Mouse (Mus musculus) intestine, embryonic 15.5 days (tissue): ENCODE measurements at regions not wholly inside any gene's neighbourhood (a gene's known extent, or its start where the extent isn't known, plus 50 kb on each side); places are given as distances from the start of the nearest gene placed in this dataset.

Source experiments
- ATAC-seq: fragments of 200-750 bp; cut with Nextera tagmentation; 2 replicates; pipeline ENCODE4 v1.8.0; 2017; ENCODE audit warnings: moderate TSS enrichment, moderate library complexity
- H3K27ac ChIP-seq: fragments of 300-500 bp; sonication (generic); 2 replicates; pipeline ENCODE4 v1.5.1; 2015; ENCODE audit warnings: mild to moderate bottlenecking, inconsistent platforms
- H3K27me3 ChIP-seq: fragments of 300-500 bp; sonication (generic); replicated peaks from 2 replicates; pipeline ENCODE4 v1.6.1; 2015; ENCODE audit warnings: inconsistent platforms
- H3K36me3 ChIP-seq: fragments of 300-500 bp; sonication (generic); 2 replicates; pipeline ENCODE4 v1.6.1; 2015; ENCODE audit warnings: inconsistent platforms
- H3K4me1 ChIP-seq: fragments of 300-500 bp; sonication (generic); replicated peaks from 2 replicates; pipeline ENCODE4 v1.6.1; 2015; ENCODE audit warnings: inconsistent platforms
- H3K4me2 ChIP-seq: fragments of 300-500 bp; sonication (generic); replicated peaks from 2 replicates; pipeline ENCODE4 v1.6.1; 2015; ENCODE audit warnings: mild to moderate bottlenecking, inconsistent platforms
- H3K4me3 ChIP-seq: fragments of 300-500 bp; sonication (generic); replicated peaks from 2 replicates; pipeline ENCODE4 v1.5.1; 2015; ENCODE audit warnings: inconsistent platforms
- H3K9ac ChIP-seq: fragments of 300-500 bp; sonication (generic); 2 replicates; pipeline ENCODE4 v1.6.1; 2015; ENCODE audit warnings: inconsistent platforms
- H3K9me3 ChIP-seq: fragments of 300-500 bp; sonication (generic); 2 replicates; pipeline ENCODE4 v1.6.1; 2016; ENCODE audit warnings: inconsistent platforms
- WGBS: fragments of 180-500 bp; shearing (Covaris S2); methylation state at CpG from one replicate; pipeline ENCODE4 v1.1.7; 2015; 5-methylcytosine and 5-hydroxymethylcytosine counted together

- Histone ChIP-seq H3K9me3 (no peaks in the 10 kb centered on the region), H3K4me2 (no peak overlapping the region), H3K27me3 (no peaks in the 10 kb centered on the region), H3K4me3 (no peak overlapping the region), H3K27ac (no peak overlapping the region), H3K36me3 (no peaks in the 10 kb centered on the region), H3K4me1 (no peaks in the 10 kb centered on the region), H3K9ac (no peak overlapping the region)
- ATAC-seq, result no peak
Observed at GRCm38 (mm10) chr1:40907813-40908212, 102.4 kb downstream of the Tmem182 start.

- no peak overlapping the region for H3K27ac ChIP-seq
- 63% methylated on average over 3 of the region's 3 CpGs for WGBS
Observed at GRCm38 (mm10) chr1:40913591-40913990, 108.2 kb downstream of the Tmem182 start.

GRCm38 (mm10) chr1:40924271-40924670 is 118.9 kb downstream of the Tmem182 start:
- no peak for ATAC-seq
- no peaks in the 10 kb centered on the region for H3K36me3 ChIP-seq
- WGBS, result 79% methylated on average over 3 of the region's 3 CpGs
- no peaks in the 10 kb centered on the region for H3K27me3 ChIP-seq
- no peaks in the 10 kb centered on the region for H3K9me3 ChIP-seq
- H3K27ac ChIP-seq, result no peak overlapping the region
- no peaks in the 10 kb centered on the region for H3K4me1 ChIP-seq
- H3K4me3 ChIP-seq, result no peak overlapping the region
- no peak overlapping the region for H3K9ac ChIP-seq
- no peak overlapping the region for H3K4me2 ChIP-seq

More at GRCm38 (mm10) chr1:40913591-40913990, 108.2 kb downstream of the Tmem182 start:
- H3K4me3 ChIP-seq, result no peak overlapping the region
- no peaks in the 10 kb centered on the region for H3K36me3 ChIP-seq
- no peaks in the 10 kb centered on the region for H3K27me3 ChIP-seq
- H3K9ac ChIP-seq, result no peak overlapping the region
- no peak for ATAC-seq
- no peaks in the 10 kb centered on the region for H3K9me3 ChIP-seq
- H3K4me2 ChIP-seq, result no peak overlapping the region
- no peaks in the 10 kb centered on the region for H3K4me1 ChIP-seq

- no peaks in the 10 kb centered on the region for H3K36me3 ChIP-seq
- no peak overlapping the region for H3K4me3 ChIP-seq
- ATAC-seq, result no peak
- H3K27ac ChIP-seq, result no peak overlapping the region
- no peaks in the 10 kb centered on the region for H3K9me3 ChIP-seq
- no peak overlapping the region for H3K4me2 ChIP-seq
- H3K27me3 ChIP-seq, result no peaks in the 10 kb centered on the region
- no peaks in the 10 kb centered on the region for H3K4me1 ChIP-seq
- 63% methylated on average over 7 of the region's 7 CpGs for WGBS
- H3K9ac ChIP-seq, result no peak overlapping the region
Observed at GRCm38 (mm10) chr1:40924780-40925179, 119.4 kb downstream of the Tmem182 start.

- Histone ChIP-seq H3K9ac (no peak overlapping the region), H3K36me3 (no peaks in the 10 kb centered on the region), H3K27ac (no peak overlapping the region), H3K9me3 (no peaks in the 10 kb centered on the region), H3K4me2 (no peak overlapping the region), H3K27me3 (no peaks in the 10 kb centered on the region), H3K4me3 (no peak overlapping the region), H3K4me1 (no peaks in the 10 kb centered on the region)
- 67% methylated on average over 5 of the region's 5 CpGs for WGBS
- no peak for ATAC-seq
Observed at GRCm38 (mm10) chr1:40931374-40931773, 126.0 kb downstream of the Tmem182 start.

GRCm38 (mm10) chr1:40936729-40937128 is 131.3 kb downstream of the Tmem182 start:
- Histone ChIP-seq H3K9me3 (no peaks in the 10 kb centered on the region), H3K27me3 (no peaks in the 10 kb centered on the region), H3K4me3 (no peak overlapping the region), H3K36me3 (no peaks in the 10 kb centered on the region), H3K4me1 (no peaks in the 10 kb centered on the region), H3K9ac (no peak overlapping the region), H3K4me2 (no peak overlapping the region), H3K27ac (no peak overlapping the region)
- WGBS, result 70% methylated on average over 3 of the region's 3 CpGs
- ATAC-seq, result no peak

GRCm38 (mm10) chr1:40942751-40943150 is 137.3 kb downstream of the Tmem182 start:
- Histone ChIP-seq H3K27ac (no peak overlapping the region), H3K27me3 (no peaks in the 10 kb centered on the region), H3K9me3 (no peaks in the 10 kb centered on the region), H3K4me3 (no peak overlapping the region), H3K4me1 (no peaks in the 10 kb centered on the region), H3K9ac (no peak overlapping the region), H3K4me2 (no peak overlapping the region), H3K36me3 (no peaks in the 10 kb centered on the region)
- WGBS, result 92% methylated on average over 14 of the region's 14 CpGs
- no peak for ATAC-seq

- 71% methylated on average over 7 of the region's 7 CpGs for WGBS
- ATAC-seq, result no peak
- Histone ChIP-seq H3K9ac (no peak overlapping the region), H3K27ac (no peak overlapping the region), H3K27me3 (no peaks in the 10 kb centered on the region), H3K4me1 (no peaks in the 10 kb centered on the region), H3K36me3 (no peaks in the 10 kb centered on the region), H3K4me3 (no peak overlapping the region), H3K4me2 (no peak overlapping the region), H3K9me3 (no peaks in the 10 kb centered on the region)
Observed at GRCm38 (mm10) chr1:40943165-40943564, 137.8 kb downstream of the Tmem182 start.

GRCm38 (mm10) chr1:40950641-40951040 is 145.2 kb downstream of the Tmem182 start:
- no peak for ATAC-seq
- WGBS, result 67% methylated on average over 5 of the region's 5 CpGs
- no peak overlapping the region for H3K4me3 ChIP-seq
- H3K36me3 ChIP-seq, result no peaks in the 10 kb centered on the region
- no peak overlapping the region for H3K4me2 ChIP-seq
- no peak overlapping the region for H3K9ac ChIP-seq
- H3K27me3 ChIP-seq, result no peaks in the 10 kb centered on the region
- no peak overlapping the region for H3K27ac ChIP-seq
- H3K4me1 ChIP-seq, result no peaks in the 10 kb centered on the region
- H3K9me3 ChIP-seq, result no peaks in the 10 kb centered on the region

GRCm38 (mm10) chr1:40954720-40955163 is 149.3 kb downstream of the Tmem182 start:
- Histone ChIP-seq H3K4me1 (no peaks in the 10 kb centered on the region), H3K27ac (no peak overlapping the region), H3K9me3 (no peaks in the 10 kb centered on the region), H3K9ac (no peak overlapping the region), H3K4me3 (no peak overlapping the region), H3K36me3 (no peaks in the 10 kb centered on the region), H3K27me3 (no peaks in the 10 kb centered on the region), H3K4me2 (no peak overlapping the region)
- WGBS, result 86% methylated on average over 14 of the region's 14 CpGs
- ATAC-seq, result no peak

- Histone ChIP-seq H3K4me3 (no peak overlapping the region), H3K9ac (no peak overlapping the region), H3K36me3 (no peaks in the 10 kb centered on the region), H3K9me3 (no peaks in the 10 kb centered on the region), H3K4me1 (no peaks in the 10 kb centered on the region), H3K27me3 (no peaks in the 10 kb centered on the region), H3K4me2 (no peak overlapping the region), H3K27ac (no peak overlapping the region)
- 73% methylated on average over 17 of the region's 17 CpGs for WGBS
- no peak for ATAC-seq
Observed at GRCm38 (mm10) chr1:40967768-40968504, 162.5 kb downstream of the Tmem182 start.

GRCm38 (mm10) chr1:40983762-40984161 is 178.4 kb downstream of the Tmem182 start:
- Histone ChIP-seq H3K36me3 (no peaks in the 10 kb centered on the region), H3K4me1 (no peaks in the 10 kb centered on the region), H3K4me2 (no peak overlapping the region), H3K9ac (no peak overlapping the region), H3K4me3 (no peak overlapping the region), H3K27ac (no peak overlapping the region), H3K27me3 (no peaks in the 10 kb centered on the region), H3K9me3 (no peaks in the 10 kb centered on the region)
- WGBS, result 45% methylated on average over 2 of the region's 2 CpGs
- no peak for ATAC-seq

GRCm38 (mm10) chr1:40993327-40993726 is 187.9 kb downstream of the Tmem182 start:
- Histone ChIP-seq H3K27me3 (no peaks in the 10 kb centered on the region), H3K4me3 (no peak overlapping the region), H3K27ac (no peak overlapping the region), H3K4me2 (no peak overlapping the region), H3K9ac (no peak overlapping the region), H3K9me3 (no peaks in the 10 kb centered on the region), H3K36me3 (no peaks in the 10 kb centered on the region), H3K4me1 (no peaks in the 10 kb centered on the region)
- WGBS, result 71% methylated on average over 4 of the region's 4 CpGs
- no peak for ATAC-seq
